Mouse (Mus musculus): Measurements from ENCODE around the gene Hist1h3h.
"Not testable (repeated sequence)": the region's sequence is repeated elsewhere in the genome, so short reads cannot be mapped to it uniquely, and the experiment has no call there.

GRCm38 (mm10) chr13:21754294-21755001, 37.0 kb downstream of the Hist1h3h start:
- TF ChIP-seq POLR2A, CTCF (IDR thresholded peaks at IDR 0.05; ENCODE audit: insufficient read depth, low read depth, low read length): not testable (repeated sequence)

Measured in olfactory bulb, adult 2 months (tissue).